20 mouse cellular contexts compared by ENCODE assay signal in the genomic region with DNA sequence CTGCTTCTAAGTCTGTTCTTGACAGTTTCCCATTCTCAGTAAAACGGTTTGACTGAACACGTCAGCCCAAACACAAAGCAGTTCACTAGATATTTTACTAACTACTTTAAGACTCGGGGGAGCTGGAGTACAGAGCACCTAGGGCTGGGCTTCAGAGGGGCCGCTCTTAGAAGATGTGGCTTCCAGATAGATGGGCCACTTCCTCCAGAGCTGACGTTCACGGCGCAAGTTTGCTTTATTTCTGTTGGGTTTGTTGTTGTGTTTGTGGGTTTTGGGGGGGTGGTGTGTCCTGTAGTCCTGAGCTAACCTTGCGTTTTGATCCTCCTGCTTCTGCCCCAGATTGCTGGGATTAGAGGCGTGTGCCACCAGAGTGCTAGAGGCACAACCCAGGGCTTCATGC. TPM values are rescaled to one million over a fixed set of nuclear protein-coding genes. Genes with fewer than 3 reads are reported as not detected.
DNase-seq lines count a peak whose midpoint lies in the region; ATAC-seq lines count a peak whose summit lies in the region.
"Had no signal": no experiment of that assay in that cellular context is flagged by ENCODE, and none has a peak within 500 bp of the region (broad histone marks: within the 10 kb centered on the region; RNA-seq: fewer than 3 reads in every experiment).

No protein-coding gene starts in this region.

- H3K9ac ChIP-seq in kidney, embryonic 16.5 days (replicated peaks; ENCODE audit: low read length), result no peak overlapping the region
- H3K9ac ChIP-seq: embryonic facial prominence, embryonic 12.5 days; hindbrain, embryonic 13.5 days; limb, embryonic 12.5 days; liver, embryonic 14.5 days; neural tube, embryonic 13.5 days had no signal

- no peaks in the 10 kb centered on the region for H3K27me3 ChIP-seq in kidney, embryonic 16.5 days (ENCODE audit: insufficient read depth, low read length)
- H3K27me3 ChIP-seq: CH12.LX; embryonic facial prominence, embryonic 12.5 days; hindbrain, embryonic 13.5 days; limb, embryonic 12.5 days; neural tube, embryonic 13.5 days had no signal

- peaks cover 36% of the 10 kb centered on the region for H3K4me1 ChIP-seq in kidney, embryonic 16.5 days (ENCODE audit: insufficient read depth, low read length)

- no peak for DNase-seq in kidney, postnatal 14 days
- DNase-seq in CD4-positive, CD25-positive, alpha-beta regulatory T cell, adult 2 months (ENCODE audit: low read depth, low spot score), result peak; percentile 53
- DNase-seq: adrenal gland, postnatal 14 days; cerebellum, adult 18-20 months; heart, adult 18-20 months had no signal

- 72% methylated on average over 9 of the region's 9 CpGs for WGBS in kidney, embryonic 16.5 days

- peak overlapping the region; percentile 27; the same call in 1 of the 2 replicates for H3K27ac ChIP-seq in kidney, embryonic 16.5 days (ENCODE audit: low read length)
- H3K27ac ChIP-seq: embryonic facial prominence, embryonic 12.5 days; hindbrain, embryonic 13.5 days; layer of hippocampus, adult 2 months; limb, embryonic 12.5 days; liver, embryonic 14.5 days; neural tube, embryonic 13.5 days had no signal

- no peaks in the 10 kb centered on the region for H3K9me3 ChIP-seq in kidney, embryonic 16.5 days (ENCODE audit: low read length)
- H3K9me3 ChIP-seq: embryonic facial prominence, embryonic 12.5 days; hindbrain, embryonic 13.5 days; limb, embryonic 12.5 days; neural tube, embryonic 13.5 days had no signal

- no peak overlapping the region for H3K4me2 ChIP-seq in kidney, embryonic 16.5 days (replicated peaks; ENCODE audit: low read depth, low read length)
- H3K4me2 ChIP-seq: embryonic facial prominence, embryonic 12.5 days; hindbrain, embryonic 13.5 days; limb, embryonic 12.5 days; neural tube, embryonic 13.5 days had no signal

- no peak for ATAC-seq in kidney, embryonic 16.5 days (ENCODE audit: low FRiP score, low TSS enrichment)
- peak; percentile 89 for ATAC-seq in activated CD4-positive, CD25-positive, alpha-beta regulatory T cell, adult 4 months
- peak; percentile 56 for ATAC-seq in megakaryocyte-erythroid progenitor cell, adult 5-6 weeks (replicated peaks; ENCODE audit: low FRiP score, low TSS enrichment, poor library complexity, severe bottlenecking)
- no peak for ATAC-seq in erythroblast, adult 5-6 weeks (replicated peaks; ENCODE audit: low FRiP score, poor library complexity, severe bottlenecking)
- no peak for ATAC-seq in cerebellum, adult (ENCODE audit: insufficient number of reproducible peaks, low FRiP score, low TSS enrichment)

- H3K4me3 ChIP-seq in kidney, embryonic 16.5 days (ENCODE audit: low read length), result no peak overlapping the region
- H3K4me3 ChIP-seq: embryonic facial prominence, embryonic 12.5 days; hindbrain, embryonic 13.5 days; layer of hippocampus, adult 2 months; limb, embryonic 12.5 days; neural tube, embryonic 13.5 days had no signal

- peaks cover 22% of the 10 kb centered on the region for H3K36me3 ChIP-seq in kidney, embryonic 16.5 days (ENCODE audit: insufficient read depth, low read length)

RNA-seq across cellular contexts. Expression of a gene that starts 23.7 kb away (rescaled TPM):
- 4.9 and 7.5 TPM in 2 replicates for polyA plus RNA-seq in kidney, embryonic 16.5 days (2015; fragmentation: Nextera tagmentation; extraction: Ambion mirVana)
- polyA plus RNA-seq in activated CD4-positive, CD25-positive, alpha-beta regulatory T cell, adult 4 months (2017; shearing (Covaris generic)), result not detected
- total RNA-seq in megakaryocyte-erythroid progenitor cell, adult 5-6 weeks (2014; fragmentation: Nextera tagmentation), result not detected in 2 replicates
- not detected in 2 replicates for total RNA-seq in megakaryocyte-erythroid progenitor cell, adult 5-6 weeks (2017)
- total RNA-seq in erythroblast, adult 5-6 weeks (2015; ENCODE audit: low replicate concordance), result not detected in 2 replicates
- total RNA-seq in erythroblast, adult 5-6 weeks (2017; ENCODE audit: low replicate concordance), result not detected in 2 replicates
- total RNA-seq: adrenal gland, postnatal 14 days; CH12.LX; layer of hippocampus, adult 2 months; left cerebral cortex, adult 18-20 months had no signal
- polyA plus RNA-seq: heart, postnatal 0 days; intestine, postnatal 0 days had no signal

Comparison
In these comparisons a context has a peak if more than half of its experiments do, and no peak if none do; other contexts are left out.
1. ATAC-seq: peak in activated CD4-positive, CD25-positive, alpha-beta regulatory T cell, adult 4 months (single experiment) and megakaryocyte-erythroid progenitor cell, adult 5-6 weeks (single experiment); none in kidney, embryonic 16.5 days (single experiment), erythroblast, adult 5-6 weeks (single experiment) and cerebellum, adult (single experiment).